Mouse (Mus musculus) intestine, embryonic 15.5 days (tissue): ENCODE data around the gene Pla2r1. TPM values are rescaled to one million over a fixed set of nuclear protein-coding genes. Genes with fewer than 3 reads are reported as not detected.

Experiments used
- ATAC-seq: fragments of 200-750 bp; cut with Nextera tagmentation; 2 replicates; pipeline ENCODE4 v1.8.0; 2017; ENCODE audit warnings: moderate TSS enrichment, moderate library complexity
- H3K27ac ChIP-seq: fragments of 300-500 bp; sonication (generic); 2 replicates; pipeline ENCODE4 v1.5.1; 2015; ENCODE audit warnings: mild to moderate bottlenecking, inconsistent platforms
- H3K27me3 ChIP-seq: fragments of 300-500 bp; sonication (generic); replicated peaks from 2 replicates; pipeline ENCODE4 v1.6.1; 2015; ENCODE audit warnings: inconsistent platforms
- H3K36me3 ChIP-seq: fragments of 300-500 bp; sonication (generic); 2 replicates; pipeline ENCODE4 v1.6.1; 2015; ENCODE audit warnings: inconsistent platforms
- H3K4me1 ChIP-seq: fragments of 300-500 bp; sonication (generic); replicated peaks from 2 replicates; pipeline ENCODE4 v1.6.1; 2015; ENCODE audit warnings: inconsistent platforms
- H3K4me2 ChIP-seq: fragments of 300-500 bp; sonication (generic); replicated peaks from 2 replicates; pipeline ENCODE4 v1.6.1; 2015; ENCODE audit warnings: mild to moderate bottlenecking, inconsistent platforms
- H3K4me3 ChIP-seq: fragments of 300-500 bp; sonication (generic); replicated peaks from 2 replicates; pipeline ENCODE4 v1.5.1; 2015; ENCODE audit warnings: inconsistent platforms
- H3K9ac ChIP-seq: fragments of 300-500 bp; sonication (generic); 2 replicates; pipeline ENCODE4 v1.6.1; 2015; ENCODE audit warnings: inconsistent platforms
- H3K9me3 ChIP-seq: fragments of 300-500 bp; sonication (generic); 2 replicates; pipeline ENCODE4 v1.6.1; 2016; ENCODE audit warnings: inconsistent platforms
- WGBS: fragments of 180-500 bp; shearing (Covaris S2); methylation state at CpG from one replicate; pipeline ENCODE4 v1.1.7; 2015; 5-methylcytosine and 5-hydroxymethylcytosine counted together
- polyA plus RNA-seq: library from polyadenylated mRNA; unstranded; fragments of >200 nt; fragmentation: Nextera tagmentation; extraction: Ambion mirVana; gene quantifications from 2 replicates; pipeline ENCODE4 v1.2.1, GENCODE M21; 2015

The Pla2r1 gene
- polyA plus RNA-seq, 1 experiment from 2014 or later, result 2.3 TPM

GRCm38 (mm10) chr2:60418075-60418474, 135.0 kb downstream of the Pla2r1 start:
- Histone ChIP-seq H3K4me2 (no peak overlapping the region), H3K36me3 (no peaks in the 10 kb centered on the region), H3K9ac (no peak overlapping the region), H3K27me3 (no peaks in the 10 kb centered on the region), H3K4me1 (no peaks in the 10 kb centered on the region), H3K27ac (no peak overlapping the region), H3K4me3 (no peak overlapping the region), H3K9me3 (no peaks in the 10 kb centered on the region)
- WGBS, result 9% methylated on average over 6 of the region's 6 CpGs
- ATAC-seq, result peak; percentile 93

GRCm38 (mm10) chr2:60414334-60414733, 138.8 kb downstream of the Pla2r1 start:
- H3K27me3 ChIP-seq, result no peaks in the 10 kb centered on the region
- no peak overlapping the region for H3K27ac ChIP-seq
- no peak overlapping the region for H3K9ac ChIP-seq
- no peaks in the 10 kb centered on the region for H3K36me3 ChIP-seq
- no peak overlapping the region for H3K4me3 ChIP-seq
- H3K9me3 ChIP-seq, result no peaks in the 10 kb centered on the region
- no peak overlapping the region for H3K4me2 ChIP-seq
- 67% methylated on average over 8 of the region's 8 CpGs for WGBS
- H3K4me1 ChIP-seq, result 0 out of 2 replicates have a peak, but pooled peaks cover 3% of the 10 kb centered on the region
- no peak for ATAC-seq

GRCm38 (mm10) chr2:60413006-60413650, 140.0 kb downstream of the Pla2r1 start:
- H3K9me3 ChIP-seq, result no peaks in the 10 kb centered on the region
- H3K4me2 ChIP-seq, result no peak overlapping the region
- no peaks in the 10 kb centered on the region for H3K27me3 ChIP-seq
- H3K27ac ChIP-seq, result no peak overlapping the region
- H3K36me3 ChIP-seq, result no peaks in the 10 kb centered on the region
- no peak overlapping the region for H3K4me3 ChIP-seq
- ATAC-seq, result no peak
- 0 out of 2 replicates have a peak, but pooled peaks cover 3% of the 10 kb centered on the region for H3K4me1 ChIP-seq
- WGBS, result 53% methylated on average over 18 of the region's 18 CpGs
- no peak overlapping the region for H3K9ac ChIP-seq

GRCm38 (mm10) chr2:60411181-60411580, 141.9 kb downstream of the Pla2r1 start:
- H3K9me3 ChIP-seq, result no peaks in the 10 kb centered on the region
- 80% methylated on average over 7 of the region's 7 CpGs for WGBS

GRCm38 (mm10) chr2:60409989-60410763, 142.9 kb downstream of the Pla2r1 start:
- Histone ChIP-seq H3K27me3 (no peaks in the 10 kb centered on the region), H3K9me3 (no peaks in the 10 kb centered on the region), H3K36me3 (no peaks in the 10 kb centered on the region), H3K4me2 (no peak overlapping the region; the same call in 1 of the 2 replicates), H3K9ac (no peak overlapping the region), H3K4me3 (no peak overlapping the region), H3K27ac (0 out of 2 replicates have a peak overlapping the region, but pooled peaks have one; percentile 29), H3K4me1 (0 out of 2 replicates have a peak, but pooled peaks cover 3% of the 10 kb centered on the region)
- ATAC-seq, result peak; percentile 87
- 37% methylated on average over 11 of the region's 11 CpGs for WGBS

More at GRCm38 (mm10) chr2:60411181-60411580, 141.9 kb downstream of the Pla2r1 start:
- Histone ChIP-seq H3K9ac (no peak overlapping the region), H3K4me2 (no peak overlapping the region), H3K27ac (no peak overlapping the region), H3K36me3 (no peaks in the 10 kb centered on the region), H3K4me3 (no peak overlapping the region), H3K27me3 (no peaks in the 10 kb centered on the region), H3K4me1 (0 out of 2 replicates have a peak, but pooled peaks cover 3% of the 10 kb centered on the region)
- no peak for ATAC-seq

GRCm38 (mm10) chr2:60409194-60409593, 143.9 kb downstream of the Pla2r1 start:
- H3K27me3 ChIP-seq, result no peaks in the 10 kb centered on the region
- 67% methylated on average over 6 of the region's 6 CpGs for WGBS

GRCm38 (mm10) chr2:60407387-60407786, 145.7 kb downstream of the Pla2r1 start:
- no peaks in the 10 kb centered on the region for H3K36me3 ChIP-seq
- WGBS, result 83% methylated on average over 2 of the region's 2 CpGs
- ATAC-seq, result no peak
- H3K9me3 ChIP-seq, result no peaks in the 10 kb centered on the region
- 0 out of 2 replicates have a peak, but pooled peaks cover 3% of the 10 kb centered on the region for H3K4me1 ChIP-seq
- H3K27me3 ChIP-seq, result no peaks in the 10 kb centered on the region
- no peak overlapping the region for H3K4me3 ChIP-seq
- no peak overlapping the region for H3K27ac ChIP-seq
- no peak overlapping the region for H3K9ac ChIP-seq
- no peak overlapping the region for H3K4me2 ChIP-seq

More at GRCm38 (mm10) chr2:60409194-60409593, 143.9 kb downstream of the Pla2r1 start:
- Histone ChIP-seq H3K9me3 (no peaks in the 10 kb centered on the region), H3K4me2 (no peak overlapping the region), H3K4me1 (0 out of 2 replicates have a peak, but pooled peaks cover 3% of the 10 kb centered on the region), H3K36me3 (no peaks in the 10 kb centered on the region), H3K4me3 (no peak overlapping the region), H3K27ac (no peak overlapping the region), H3K9ac (no peak overlapping the region)
- no peak for ATAC-seq

GRCm38 (mm10) chr2:60405431-60405830, 147.7 kb downstream of the Pla2r1 start:
- Histone ChIP-seq H3K36me3 (no peaks in the 10 kb centered on the region), H3K27ac (no peak overlapping the region), H3K9me3 (no peaks in the 10 kb centered on the region), H3K4me3 (no peak overlapping the region), H3K27me3 (no peaks in the 10 kb centered on the region), H3K9ac (no peak overlapping the region), H3K4me2 (no peak overlapping the region), H3K4me1 (0 out of 2 replicates have a peak, but pooled peaks cover 3% of the 10 kb centered on the region)
- 85% methylated on average over 5 of the region's 5 CpGs for WGBS
- no peak for ATAC-seq

GRCm38 (mm10) chr2:60404763-60405162, 148.3 kb downstream of the Pla2r1 start:
- H3K27me3 ChIP-seq, result no peaks in the 10 kb centered on the region
- 0 out of 2 replicates have a peak, but pooled peaks cover 1% of the 10 kb centered on the region for H3K4me1 ChIP-seq
- 90% methylated on average over 7 of the region's 7 CpGs for WGBS
- H3K36me3 ChIP-seq, result no peaks in the 10 kb centered on the region
- ATAC-seq, result no peak
- no peak overlapping the region for H3K27ac ChIP-seq
- H3K4me3 ChIP-seq, result no peak overlapping the region
- no peaks in the 10 kb centered on the region for H3K9me3 ChIP-seq
- H3K9ac ChIP-seq, result no peak overlapping the region
- no peak overlapping the region for H3K4me2 ChIP-seq

GRCm38 (mm10) chr2:60401694-60402093, 151.4 kb downstream of the Pla2r1 start:
- ATAC-seq, result no peak
- 59% methylated on average over 5 of the region's 5 CpGs for WGBS
- no peak overlapping the region for H3K4me2 ChIP-seq
- no peaks in the 10 kb centered on the region for H3K4me1 ChIP-seq
- H3K9ac ChIP-seq, result no peak overlapping the region
- H3K27ac ChIP-seq, result no peak overlapping the region
- no peaks in the 10 kb centered on the region for H3K27me3 ChIP-seq
- no peak overlapping the region for H3K4me3 ChIP-seq
- H3K36me3 ChIP-seq, result no peaks in the 10 kb centered on the region
- H3K9me3 ChIP-seq, result no peaks in the 10 kb centered on the region

GRCm38 (mm10) chr2:60393786-60394185, 159.3 kb downstream of the Pla2r1 start:
- Histone ChIP-seq H3K4me3 (no peak overlapping the region), H3K9me3 (no peaks in the 10 kb centered on the region), H3K27me3 (no peaks in the 10 kb centered on the region), H3K9ac (no peak overlapping the region), H3K4me2 (no peak overlapping the region), H3K27ac (no peak overlapping the region), H3K4me1 (no peaks in the 10 kb centered on the region), H3K36me3 (no peaks in the 10 kb centered on the region)
- no peak for ATAC-seq
- 64% methylated on average over 6 of the region's 6 CpGs for WGBS

GRCm38 (mm10) chr2:60392286-60392685, 160.8 kb downstream of the Pla2r1 start:
- Histone ChIP-seq H3K4me3 (no peak overlapping the region), H3K9me3 (no peaks in the 10 kb centered on the region), H3K36me3 (no peaks in the 10 kb centered on the region), H3K4me1 (no peaks in the 10 kb centered on the region), H3K9ac (no peak overlapping the region), H3K27me3 (no peaks in the 10 kb centered on the region), H3K27ac (no peak overlapping the region), H3K4me2 (no peak overlapping the region)
- 54% methylated on average over 4 of the region's 4 CpGs for WGBS
- ATAC-seq, result no peak
